Mouse (Mus musculus): ENCODE data around the gene Eda.

DNA sequence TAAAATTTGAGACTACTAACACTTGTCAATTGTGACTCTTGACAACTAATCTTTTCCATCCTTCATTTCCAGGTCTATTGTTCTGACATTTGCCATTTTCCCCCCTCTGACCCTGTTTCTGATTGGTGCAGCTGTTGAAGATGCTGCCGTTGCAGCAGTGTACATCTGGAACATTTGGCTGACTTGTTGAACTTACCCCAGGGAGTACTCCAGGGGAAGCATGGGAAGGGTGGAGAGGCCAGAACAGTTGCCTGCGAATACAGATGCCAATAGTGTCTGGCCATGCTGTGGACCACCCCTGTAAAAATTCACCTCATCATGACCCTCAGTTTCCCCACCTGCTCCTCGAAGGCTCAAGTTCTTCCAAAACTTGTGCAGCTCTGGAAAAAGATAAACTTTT, 1.0 kb upstream of the Eda start:
- no peak for TF ChIP-seq EP300 (IDR thresholded peaks at IDR 0.05; ENCODE audit: low read length)
- no peak for TF ChIP-seq HCFC1 (IDR thresholded peaks at IDR 0.05; ENCODE audit: low read depth, low read length)
- no peak for TF ChIP-seq RCOR1 (conservative IDR thresholded peaks at IDR 0.05; ENCODE audit: low read depth, low read length)

Data from CH12.LX (cell line).